Comparison of ENCODE assay signal across 26 mouse cellular contexts in genomic region chr4:52558080-52558479, GRCm38 (mm10). TPM values are rescaled to one million over a fixed set of nuclear protein-coding genes. Genes with fewer than 3 reads are reported as not detected.
DNase-seq lines count a peak whose midpoint lies in the region; ATAC-seq and TF ChIP-seq lines count a peak whose summit lies in the region.
"Had no signal": no experiment of that assay in that cellular context is flagged by ENCODE, and none has a peak within 500 bp of the region (broad histone marks: within the 10 kb centered on the region; RNA-seq: fewer than 3 reads in every experiment).

No protein-coding gene starts in this region.

- no peak overlapping the region for H3K4me3 ChIP-seq in midbrain, embryonic 10.5 days
- no peak overlapping the region for H3K4me3 ChIP-seq in midbrain, postnatal 0 days (ENCODE audit: low read depth, low read length)
- no peak overlapping the region for H3K4me3 ChIP-seq in forebrain, embryonic 14.5 days (ENCODE audit: low read depth, low read length)
- no peak overlapping the region for H3K4me3 ChIP-seq in midbrain, embryonic 14.5 days (replicated peaks; ENCODE audit: low read depth, low read length)
- H3K4me3 ChIP-seq in embryonic facial prominence, embryonic 10.5 days, result no peak overlapping the region
- H3K4me3 ChIP-seq: embryonic facial prominence, embryonic 15.5 days; erythroblast, embryonic 14.5 days; gastrocnemius, adult 2 months; heart, embryonic 12.5 days; hindbrain, embryonic 10.5 days; hindbrain, embryonic 15.5 days had no signal

- intact Hi-C loops in left cerebral cortex, postnatal 14 days (cut with DNase I), result no loop called here

- no peak overlapping the region for H3K9ac ChIP-seq in midbrain, postnatal 0 days (replicated peaks; ENCODE audit: low read length, poor library complexity, severe bottlenecking)
- no peak overlapping the region for H3K9ac ChIP-seq in forebrain, embryonic 14.5 days (ENCODE audit: low read length)
- H3K9ac ChIP-seq in midbrain, embryonic 14.5 days (replicated peaks; ENCODE audit: low read length), result no peak overlapping the region
- H3K9ac ChIP-seq: embryonic facial prominence, embryonic 15.5 days; heart, embryonic 12.5 days; hindbrain, embryonic 15.5 days had no signal

- peak overlapping the region; percentile 69; the same call in 1 of the 2 replicates for H3K27ac ChIP-seq in midbrain, embryonic 10.5 days (replicated peaks)
- H3K27ac ChIP-seq in midbrain, postnatal 0 days (ENCODE audit: low read depth, low read length), result no peak overlapping the region
- no peak overlapping the region for H3K27ac ChIP-seq in forebrain, embryonic 14.5 days (ENCODE audit: low read depth, low read length)
- H3K27ac ChIP-seq in midbrain, embryonic 14.5 days (replicated peaks; ENCODE audit: low read depth, low read length), result no peak overlapping the region
- H3K27ac ChIP-seq in embryonic facial prominence, embryonic 10.5 days (replicated peaks), result no peak overlapping the region
- H3K27ac ChIP-seq: embryonic facial prominence, embryonic 15.5 days; gastrocnemius, adult 2 months; hindbrain, embryonic 10.5 days; hindbrain, embryonic 15.5 days had no signal

- no peaks in the 10 kb centered on the region for H3K9me3 ChIP-seq in midbrain, embryonic 10.5 days (replicated peaks)
- H3K9me3 ChIP-seq in midbrain, postnatal 0 days (ENCODE audit: low read length), result no peaks in the 10 kb centered on the region
- no peaks in the 10 kb centered on the region for H3K9me3 ChIP-seq in forebrain, embryonic 14.5 days (replicated peaks; ENCODE audit: control insufficient read depth, low read length)
- H3K9me3 ChIP-seq in midbrain, embryonic 14.5 days (ENCODE audit: control insufficient read depth, low read length), result no peaks in the 10 kb centered on the region
- no peaks in the 10 kb centered on the region for H3K9me3 ChIP-seq in embryonic facial prominence, embryonic 10.5 days
- H3K9me3 ChIP-seq: embryonic facial prominence, embryonic 15.5 days; heart, embryonic 12.5 days; hindbrain, embryonic 10.5 days; hindbrain, embryonic 15.5 days had no signal

- ATAC-seq in midbrain, postnatal 0 days (ENCODE audit: low FRiP score), result no peak
- ATAC-seq in forebrain, embryonic 14.5 days, result peak; percentile 72
- no peak; the same call in 1 of the 2 replicates for ATAC-seq in midbrain, embryonic 14.5 days (ENCODE audit: low FRiP score, low TSS enrichment)
- ATAC-seq: inflammation-experienced regulatory T-cells, adult 6 months; intestine, postnatal 0 days had no signal

- no peak for TF ChIP-seq POLR2A in brain, embryonic 14.5 days (IDR thresholded peaks at IDR 0.05; ENCODE audit: borderline replicate concordance, extremely low read depth, insufficient read depth, insufficient read length, poor library complexity, severe bottlenecking)

- 14% methylated on average over 1 of the region's 1 CpGs for WGBS in midbrain, embryonic 10.5 days
- 20% methylated on average over 1 of the region's 1 CpGs for WGBS in midbrain, postnatal 0 days
- WGBS in forebrain, embryonic 14.5 days, result 7% methylated on average over 1 of the region's 1 CpGs
- 6% methylated on average over 1 of the region's 1 CpGs for WGBS in midbrain, embryonic 14.5 days
- WGBS in embryonic facial prominence, embryonic 10.5 days, result 43% methylated on average over 1 of the region's 1 CpGs

- no peak for TF ChIP-seq CTCF in midbrain, postnatal 0 days (IDR thresholded peaks at IDR 0.05)
- no peak for TF ChIP-seq CTCF in brain, embryonic 14.5 days (IDR thresholded peaks at IDR 0.05; ENCODE audit: borderline replicate concordance, extremely low read depth, insufficient read depth, insufficient read length)

- no peak overlapping the region for H3K4me2 ChIP-seq in midbrain, postnatal 0 days (ENCODE audit: low read depth, low read length, poor library complexity, severe bottlenecking)
- no peak overlapping the region for H3K4me2 ChIP-seq in forebrain, embryonic 14.5 days (ENCODE audit: low read length)
- no peak overlapping the region for H3K4me2 ChIP-seq in midbrain, embryonic 14.5 days (ENCODE audit: low read length)
- H3K4me2 ChIP-seq: embryonic facial prominence, embryonic 15.5 days; heart, embryonic 12.5 days; hindbrain, embryonic 15.5 days had no signal

- no peaks in the 10 kb centered on the region for H3K36me3 ChIP-seq in midbrain, embryonic 10.5 days
- no peaks in the 10 kb centered on the region for H3K36me3 ChIP-seq in midbrain, postnatal 0 days (ENCODE audit: insufficient read depth, low read length)
- no peaks in the 10 kb centered on the region for H3K36me3 ChIP-seq in forebrain, embryonic 14.5 days (ENCODE audit: control insufficient read depth, insufficient read depth, low read length)
- no peaks in the 10 kb centered on the region for H3K36me3 ChIP-seq in midbrain, embryonic 14.5 days (ENCODE audit: control insufficient read depth, insufficient read depth, low read length)
- H3K36me3 ChIP-seq in embryonic facial prominence, embryonic 10.5 days (replicated peaks), result no peaks in the 10 kb centered on the region
- H3K36me3 ChIP-seq: embryonic facial prominence, embryonic 15.5 days; heart, embryonic 12.5 days; hindbrain, embryonic 10.5 days; hindbrain, embryonic 15.5 days had no signal

- DNase-seq in midbrain, embryonic 10.5 days (ENCODE audit: low spot score), result no peak
- no peak for DNase-seq in midbrain, postnatal 0 days (ENCODE audit: low spot score)
- DNase-seq in brain, embryonic 14.5 days (ENCODE audit: low read depth), result peak; percentile 61
- peak; percentile 46 for DNase-seq in forebrain, embryonic 14.5 days (ENCODE audit: low spot score)
- peak; percentile 37 for DNase-seq in midbrain, embryonic 14.5 days
- no peak for DNase-seq in embryonic facial prominence, embryonic 10.5 days (ENCODE audit: low spot score)
- DNase-seq in left cerebral cortex, postnatal 14 days (ENCODE audit: low spot score in 2 of 2), result no peak
- DNase-seq: adrenal gland, postnatal 10 days; cerebellum, adult 11-12 months; cerebellum, adult 9-10 months; cerebellum, postnatal 36 days; gastrocnemius, adult 2 months; gastrocnemius, postnatal 25 days had no signal

- no peaks in the 10 kb centered on the region for H3K27me3 ChIP-seq in midbrain, embryonic 10.5 days (ENCODE audit: low read depth, poor library complexity, severe bottlenecking)
- H3K27me3 ChIP-seq in midbrain, postnatal 0 days (ENCODE audit: insufficient read depth, low read length), result no peaks in the 10 kb centered on the region
- no peaks in the 10 kb centered on the region for H3K27me3 ChIP-seq in forebrain, embryonic 14.5 days (replicated peaks; ENCODE audit: control insufficient read depth, insufficient read depth, low read length)
- no peaks in the 10 kb centered on the region for H3K27me3 ChIP-seq in midbrain, embryonic 14.5 days (ENCODE audit: control insufficient read depth, insufficient read depth, low read length)
- no peaks in the 10 kb centered on the region for H3K27me3 ChIP-seq in embryonic facial prominence, embryonic 10.5 days (replicated peaks; ENCODE audit: low read depth, poor library complexity, severe bottlenecking)
- H3K27me3 ChIP-seq: embryonic facial prominence, embryonic 15.5 days; heart, embryonic 12.5 days; hindbrain, embryonic 15.5 days had no signal

- peaks cover 17% of the 10 kb centered on the region for H3K4me1 ChIP-seq in midbrain, embryonic 10.5 days
- no peaks in the 10 kb centered on the region for H3K4me1 ChIP-seq in midbrain, postnatal 0 days (ENCODE audit: insufficient read depth, low read length)
- H3K4me1 ChIP-seq in forebrain, embryonic 14.5 days (ENCODE audit: control insufficient read depth, insufficient read depth, low read length), result peaks cover 5% of the 10 kb centered on the region; the same call in 1 of the 2 replicates
- peaks cover 4% of the 10 kb centered on the region; the same call in 1 of the 2 replicates for H3K4me1 ChIP-seq in midbrain, embryonic 14.5 days (ENCODE audit: control insufficient read depth, insufficient read depth, low read length)
- no peaks in the 10 kb centered on the region for H3K4me1 ChIP-seq in embryonic facial prominence, embryonic 10.5 days
- H3K4me1 ChIP-seq: embryonic facial prominence, embryonic 15.5 days; heart, embryonic 12.5 days; hindbrain, embryonic 15.5 days had no signal

RNA-seq across cellular contexts. Expression of gene Toporsl, which starts 38.0 kb away (rescaled TPM):
- 0.04 TPM in 1 of 2 replicates, not detected in the other for polyA plus RNA-seq in midbrain, embryonic 10.5 days (2016; fragmentation: Nextera tagmentation; extraction: Ambion mirVana)
- total RNA-seq in midbrain, postnatal 0 days (2014; rRNA removed), result not detected in 2 replicates
- polyA plus RNA-seq in midbrain, postnatal 0 days (2015; fragmentation: Nextera tagmentation; extraction: Ambion mirVana), result not detected in 2 replicates
- not detected in 2 replicates for polyA plus RNA-seq in brain, embryonic 14.5 days (2012; rRNA removed)
- polyA plus RNA-seq in forebrain, embryonic 14.5 days (2014; fragmentation: Nextera tagmentation; extraction: Ambion mirVana), result not detected in 2 replicates
- polyA plus RNA-seq in midbrain, embryonic 14.5 days (2014; fragmentation: Nextera tagmentation; extraction: Ambion mirVana), result not detected in 2 replicates
- polyA plus RNA-seq in embryonic facial prominence, embryonic 10.5 days (2016; fragmentation: Nextera tagmentation; extraction: Ambion mirVana), result not detected in 2 replicates
- not detected for total RNA-seq in left cerebral cortex, postnatal 14 days (2021)
- total RNA-seq: adrenal gland, postnatal 10 days; adrenal gland, postnatal 4 days; gastrocnemius, adult 2 months; gastrocnemius, postnatal 25 days; granulocyte monocyte progenitor cell, adult 5-6 weeks; heart, adult 8-10 months; heart, postnatal 25 days had no signal
- polyA plus RNA-seq: embryonic facial prominence, embryonic 11.5 days; embryonic facial prominence, embryonic 15.5 days; erythroblast, embryonic 14.5 days; heart, embryonic 12.5 days; heart, embryonic 16.5 days; hindbrain, embryonic 10.5 days; hindbrain, embryonic 15.5 days; inflammation-experienced regulatory T-cells, adult 6 months; intestine, postnatal 0 days had no signal

Comparison
In these comparisons a context has a peak if more than half of its experiments do, and no peak if none do; other contexts are left out.
1. DNase-seq: peak in brain, embryonic 14.5 days (single experiment), forebrain, embryonic 14.5 days (single experiment) and midbrain, embryonic 14.5 days (single experiment); none in midbrain, embryonic 10.5 days (single experiment), midbrain, postnatal 0 days (single experiment), embryonic facial prominence, embryonic 10.5 days (single experiment) and left cerebral cortex, postnatal 14 days (0 of 2).